Mouse (Mus musculus) neural tube, embryonic 10.5 days (tissue): ENCODE results near the gene Camta1.

Source experiments
- DNase-seq: peaks from one replicate; pipeline ENCODE4 v3.0.0-alpha.2; 2017; ENCODE audit warnings: low spot score; ENCODE audit errors: extremely low spot score

Camta1 gene

GRCm38 (mm10) chr4:151129725-151130557 is 731.7 kb downstream of the Camta1 start:
- DNase-seq: no peak

GRCm38 (mm10) chr4:151128641-151129541 is 732.8 kb downstream of the Camta1 start:
- DNase-seq: peak; percentile 88

GRCm38 (mm10) chr4:151127636-151128548 is 733.8 kb downstream of the Camta1 start:
- DNase-seq: peak; percentile 62

GRCm38 (mm10) chr4:151118883-151119282 is 742.8 kb downstream of the Camta1 start:
- DNase-seq: no peak

GRCm38 (mm10) chr4:151114574-151114973 is 747.1 kb downstream of the Camta1 start:
- DNase-seq: no peak

- no peak for DNase-seq
Measured at GRCm38 (mm10) chr4:151111226-151111625, 750.5 kb downstream of the Camta1 start.

GRCm38 (mm10) chr4:151108834-151109241 is 752.8 kb downstream of the Camta1 start:
- no peak for DNase-seq

- DNase-seq: peak; percentile 93
Measured at GRCm38 (mm10) chr4:151108028-151108771, 753.5 kb downstream of the Camta1 start.

- DNase-seq: peak; percentile 58
Measured at GRCm38 (mm10) chr4:151107131-151108001, 754.3 kb downstream of the Camta1 start.

GRCm38 (mm10) chr4:151106468-151106867 is 755.2 kb downstream of the Camta1 start:
- DNase-seq: no peak

GRCm38 (mm10) chr4:151105886-151106285 is 755.8 kb downstream of the Camta1 start:
- no peak for DNase-seq

GRCm38 (mm10) chr4:151104147-151104546 is 757.5 kb downstream of the Camta1 start:
- no peak for DNase-seq

- no peak for DNase-seq
Measured at GRCm38 (mm10) chr4:151103646-151104045, 758.0 kb downstream of the Camta1 start.

GRCm38 (mm10) chr4:151097104-151097438 is 764.6 kb downstream of the Camta1 start:
- DNase-seq: no peak

- no peak for DNase-seq
Measured at GRCm38 (mm10) chr4:151096334-151097103, 765.2 kb downstream of the Camta1 start.

GRCm38 (mm10) chr4:151095207-151095606 is 766.5 kb downstream of the Camta1 start:
- DNase-seq: peak; percentile 26

GRCm38 (mm10) chr4:151089270-151089669 is 772.4 kb downstream of the Camta1 start, which contains the start of gene Gm13090:
Gene Gm13090, plus strand, starts transcription at chr4:151089570.
- DNase-seq: no peak

- DNase-seq: no peak
Measured at GRCm38 (mm10) chr4:151088819-151089218, 772.9 kb downstream of the Camta1 start.

- DNase-seq: no peak
Measured at GRCm38 (mm10) chr4:151087358-151087757, 774.3 kb downstream of the Camta1 start.
